Mouse (Mus musculus): ENCODE measurements around the gene Wwox. TPM values are rescaled to one million over a fixed set of nuclear protein-coding genes. Genes with fewer than 3 reads are reported as not detected.

The Wwox gene
- polyA plus RNA-seq, 1 experiment from 2014 or later: 8.9 TPM

DNA sequence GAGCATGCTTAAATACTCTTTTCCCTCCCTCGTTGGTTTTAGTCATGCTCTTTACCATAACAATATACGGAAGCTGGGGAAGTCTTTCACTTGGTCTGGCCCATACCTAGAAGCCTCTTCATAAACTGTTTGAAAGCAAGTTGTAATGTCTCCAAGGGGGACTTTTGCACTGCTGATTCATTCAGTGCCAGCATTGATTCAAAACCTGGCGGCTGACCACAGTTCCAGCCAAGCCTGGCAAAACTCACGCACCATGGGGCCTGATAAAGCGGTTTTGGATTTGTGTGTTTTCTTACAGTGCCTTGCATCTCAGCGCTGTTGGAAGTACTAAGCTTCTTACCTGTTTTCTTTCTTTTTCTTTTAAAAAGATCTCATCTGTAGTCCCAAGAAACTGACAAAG, 834.5 kb downstream of the Wwox start:
- WGBS: 61% methylated on average over 6 of the region's 6 CpGs
- H3K27ac ChIP-seq (ENCODE audit: low read depth, low read length): no peak overlapping the region
- no peaks in the 10 kb centered on the region for H3K9me3 ChIP-seq (replicated peaks; ENCODE audit: control insufficient read depth, low read length)
- no peaks in the 10 kb centered on the region for H3K36me3 ChIP-seq (ENCODE audit: control insufficient read depth, insufficient read depth, low read length)
- no peak overlapping the region for H3K4me3 ChIP-seq (ENCODE audit: low read depth, low read length)
- no peak overlapping the region for H3K4me2 ChIP-seq (ENCODE audit: low read length)
- H3K9ac ChIP-seq (ENCODE audit: low read length): no peak overlapping the region
- no peak for ATAC-seq
- H3K4me1 ChIP-seq (ENCODE audit: control insufficient read depth, insufficient read depth, low read length): no peaks in the 10 kb centered on the region
- DNase-seq (ENCODE audit: low spot score): peak; percentile 44
- no peaks in the 10 kb centered on the region for H3K27me3 ChIP-seq (replicated peaks; ENCODE audit: control insufficient read depth, insufficient read depth, low read length)

DNA sequence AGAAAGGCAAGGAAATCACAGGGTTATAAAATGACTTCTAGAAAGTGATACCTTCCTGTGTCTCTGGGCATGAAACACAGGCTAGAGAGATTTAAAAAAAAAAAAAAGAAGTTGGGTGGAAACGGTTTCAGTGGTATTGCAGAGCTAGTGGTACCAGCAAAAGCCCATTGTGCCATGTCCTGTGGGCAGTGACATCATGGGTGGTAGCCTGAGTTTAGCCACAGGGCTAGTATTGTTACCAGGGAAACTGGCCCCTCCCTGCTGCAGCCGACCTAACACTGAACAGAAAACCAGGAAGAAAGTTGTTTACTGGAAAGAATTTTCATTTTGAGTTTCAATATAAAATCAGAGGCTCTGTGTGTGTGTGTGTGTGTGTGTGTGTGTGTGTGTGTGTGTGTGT, 836.8 kb downstream of the Wwox start:
- WGBS: 61% methylated on average over 2 of the region's 2 CpGs
- H3K36me3 ChIP-seq (ENCODE audit: control insufficient read depth, insufficient read depth, low read length): no peaks in the 10 kb centered on the region
- no peak overlapping the region for H3K4me3 ChIP-seq (ENCODE audit: low read depth, low read length)
- H3K9me3 ChIP-seq (replicated peaks; ENCODE audit: control insufficient read depth, low read length): no peaks in the 10 kb centered on the region
- DNase-seq (ENCODE audit: low spot score): no peak
- no peaks in the 10 kb centered on the region for H3K4me1 ChIP-seq (ENCODE audit: control insufficient read depth, insufficient read depth, low read length)
- no peak overlapping the region for H3K27ac ChIP-seq (ENCODE audit: low read depth, low read length)
- no peak for ATAC-seq
- no peak overlapping the region for H3K4me2 ChIP-seq (ENCODE audit: low read length)
- H3K27me3 ChIP-seq (replicated peaks; ENCODE audit: control insufficient read depth, insufficient read depth, low read length): no peaks in the 10 kb centered on the region
- H3K9ac ChIP-seq (ENCODE audit: low read length): no peak overlapping the region

DNA sequence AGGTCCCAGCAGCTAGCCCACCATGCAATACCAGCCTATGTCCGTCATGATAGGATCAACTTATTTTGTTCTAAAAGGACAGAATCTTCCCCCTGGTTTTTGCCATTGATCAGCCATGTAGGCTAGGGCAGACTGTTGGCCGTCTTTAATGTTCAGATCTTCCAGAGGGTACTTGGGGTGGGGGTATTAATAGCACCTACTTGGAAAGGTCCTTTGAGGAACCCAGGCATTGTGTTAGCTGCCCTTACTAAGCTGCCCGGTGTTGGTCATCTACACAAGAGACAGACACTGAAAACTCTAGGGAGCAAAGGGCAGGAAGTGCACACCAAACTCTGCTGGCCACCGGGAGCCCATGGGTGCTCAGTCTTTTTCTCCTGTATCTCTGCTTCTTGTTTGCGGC, 838.8 kb downstream of the Wwox start:
- ATAC-seq: no peak
- H3K4me3 ChIP-seq (ENCODE audit: low read depth, low read length): no peak overlapping the region
- H3K9ac ChIP-seq (ENCODE audit: low read length): no peak overlapping the region
- no peak overlapping the region for H3K27ac ChIP-seq (ENCODE audit: low read depth, low read length)
- no peaks in the 10 kb centered on the region for H3K36me3 ChIP-seq (ENCODE audit: control insufficient read depth, insufficient read depth, low read length)
- WGBS: 83% methylated on average over 5 of the region's 5 CpGs
- H3K4me1 ChIP-seq (ENCODE audit: control insufficient read depth, insufficient read depth, low read length): no peaks in the 10 kb centered on the region
- H3K27me3 ChIP-seq (replicated peaks; ENCODE audit: control insufficient read depth, insufficient read depth, low read length): no peaks in the 10 kb centered on the region
- no peak overlapping the region for H3K4me2 ChIP-seq (ENCODE audit: low read length)
- H3K9me3 ChIP-seq (replicated peaks; ENCODE audit: control insufficient read depth, low read length): no peaks in the 10 kb centered on the region
- DNase-seq (ENCODE audit: low spot score): no peak

DNA sequence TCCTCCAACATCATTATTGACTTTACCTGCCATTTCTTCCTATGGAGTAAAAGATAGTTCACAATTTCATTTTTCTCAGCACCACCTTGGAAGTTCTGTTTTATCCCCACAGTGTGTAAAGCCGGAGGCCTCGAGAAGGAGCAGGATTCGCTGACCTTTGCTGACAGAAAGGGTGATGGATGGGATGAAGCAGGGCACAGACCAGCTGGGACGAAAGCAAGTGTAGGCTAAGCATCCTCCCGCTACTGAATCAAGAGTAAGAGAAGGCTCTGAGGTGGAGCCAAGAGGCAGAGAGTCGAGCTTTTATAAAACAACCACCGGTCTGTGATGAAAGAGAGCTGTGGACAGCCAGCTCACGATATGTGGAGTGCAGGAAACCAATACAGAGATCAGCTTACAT, 850.8 kb downstream of the Wwox start:
- no peak for DNase-seq (ENCODE audit: low spot score)
- no peak overlapping the region for H3K4me3 ChIP-seq (ENCODE audit: low read depth, low read length)
- H3K4me2 ChIP-seq (ENCODE audit: low read length): no peak overlapping the region
- H3K27me3 ChIP-seq (replicated peaks; ENCODE audit: control insufficient read depth, insufficient read depth, low read length): no peaks in the 10 kb centered on the region
- WGBS: 88% methylated on average over 8 of the region's 8 CpGs
- H3K27ac ChIP-seq (ENCODE audit: low read depth, low read length): no peak overlapping the region
- H3K4me1 ChIP-seq (ENCODE audit: control insufficient read depth, insufficient read depth, low read length): no peaks in the 10 kb centered on the region
- no peak overlapping the region for H3K9ac ChIP-seq (ENCODE audit: low read length)
- ATAC-seq: no peak
- no peaks in the 10 kb centered on the region for H3K36me3 ChIP-seq (ENCODE audit: control insufficient read depth, insufficient read depth, low read length)
- 0 out of 2 replicates have a peak, but pooled peaks cover 3% of the 10 kb centered on the region for H3K9me3 ChIP-seq (replicated peaks; ENCODE audit: control insufficient read depth, low read length)

DNA sequence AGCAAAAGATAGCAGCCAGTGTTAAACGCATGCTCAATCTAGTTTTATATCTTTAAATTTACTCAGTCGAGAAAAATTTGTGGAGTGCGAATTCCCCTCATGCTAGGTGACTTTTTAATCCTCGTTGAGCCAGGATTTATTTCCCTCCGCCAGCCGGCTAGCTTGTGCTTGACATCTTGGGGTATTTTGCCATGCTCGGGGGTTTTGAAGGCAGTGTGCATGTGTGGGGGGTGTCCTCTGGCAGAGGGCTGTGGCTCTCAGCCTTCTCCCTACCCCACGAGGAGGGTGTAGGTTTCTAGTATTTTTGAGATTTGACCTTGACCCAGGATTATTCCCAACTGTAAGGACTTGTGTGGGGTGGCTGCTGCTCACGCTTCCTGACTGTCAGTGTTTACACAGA, 857.3 kb downstream of the Wwox start:
- 58% methylated on average over 9 of the region's 9 CpGs for WGBS
- H3K9ac ChIP-seq (ENCODE audit: low read length): no peak overlapping the region
- H3K4me3 ChIP-seq (ENCODE audit: low read depth, low read length): no peak overlapping the region
- H3K9me3 ChIP-seq (replicated peaks; ENCODE audit: control insufficient read depth, low read length): 0 out of 2 replicates have a peak, but pooled peaks cover 3% of the 10 kb centered on the region
- H3K4me1 ChIP-seq (ENCODE audit: control insufficient read depth, insufficient read depth, low read length): no peaks in the 10 kb centered on the region
- no peak overlapping the region for H3K4me2 ChIP-seq (ENCODE audit: low read length)
- no peaks in the 10 kb centered on the region for H3K36me3 ChIP-seq (ENCODE audit: control insufficient read depth, insufficient read depth, low read length)
- DNase-seq (ENCODE audit: low spot score): no peak
- no peak overlapping the region for H3K27ac ChIP-seq (ENCODE audit: low read depth, low read length)
- no peaks in the 10 kb centered on the region for H3K27me3 ChIP-seq (replicated peaks; ENCODE audit: control insufficient read depth, insufficient read depth, low read length)
- no peak for ATAC-seq

DNA sequence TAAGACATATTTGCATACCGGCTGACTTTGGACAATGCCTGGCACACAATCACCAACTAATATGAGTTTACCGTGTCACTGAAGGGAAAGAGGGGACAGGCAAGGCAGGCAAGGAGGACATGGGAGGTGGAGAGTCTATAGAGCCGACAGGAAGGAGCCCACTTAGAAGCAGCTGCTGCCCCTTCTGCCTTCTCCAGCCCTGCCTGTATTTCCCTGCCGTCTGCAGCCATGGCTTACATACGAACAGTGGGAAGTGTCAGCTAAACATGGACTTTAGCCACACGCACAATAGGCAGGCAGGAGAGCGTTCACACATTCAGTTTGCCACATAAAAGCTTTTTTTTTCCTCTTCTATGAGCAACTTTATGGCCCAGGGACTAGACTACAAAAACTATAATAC, 863.0 kb downstream of the Wwox start:
- ATAC-seq (no peak), DNase-seq (ENCODE audit: low spot score) (peak; percentile 29)
- Histone ChIP-seq H3K27me3 (replicated peaks; ENCODE audit: control insufficient read depth, insufficient read depth, low read length) (no peaks in the 10 kb centered on the region), H3K4me1 (ENCODE audit: control insufficient read depth, insufficient read depth, low read length) (peaks cover 5% of the 10 kb centered on the region; the same call in 1 of the 2 replicates), H3K9ac (ENCODE audit: low read length) (no peak overlapping the region), H3K4me3 (ENCODE audit: low read depth, low read length) (no peak overlapping the region), H3K27ac (ENCODE audit: low read depth, low read length) (no peak overlapping the region), H3K4me2 (ENCODE audit: low read length) (no peak overlapping the region), H3K9me3 (replicated peaks; ENCODE audit: control insufficient read depth, low read length) (no peaks in the 10 kb centered on the region), H3K36me3 (ENCODE audit: control insufficient read depth, insufficient read depth, low read length) (no peaks in the 10 kb centered on the region)
- 14% methylated on average over 7 of the region's 7 CpGs for WGBS

DNA sequence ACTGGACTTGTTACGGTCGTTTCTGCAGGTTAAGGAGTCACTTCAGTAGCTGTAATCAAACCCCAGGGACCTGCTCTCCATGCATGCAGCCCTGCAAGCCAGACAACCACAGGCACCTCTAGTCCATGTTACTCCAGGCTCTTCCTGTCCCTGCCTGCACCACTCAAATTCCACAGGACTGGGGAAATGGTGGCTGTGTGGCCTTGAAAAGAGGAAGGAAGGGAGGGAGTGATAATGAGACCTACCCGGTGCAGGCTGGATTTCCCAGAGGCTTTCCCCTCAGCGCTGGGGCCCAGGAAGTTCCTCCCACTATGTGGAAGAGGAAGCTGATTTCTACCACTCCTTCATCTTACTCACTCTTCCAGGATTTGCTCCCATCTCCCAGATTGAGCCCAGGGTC, 868.0 kb downstream of the Wwox start:
- H3K27me3 ChIP-seq (replicated peaks; ENCODE audit: control insufficient read depth, insufficient read depth, low read length): no peaks in the 10 kb centered on the region
- H3K9ac ChIP-seq (ENCODE audit: low read length): no peak overlapping the region
- no peaks in the 10 kb centered on the region for H3K9me3 ChIP-seq (replicated peaks; ENCODE audit: control insufficient read depth, low read length)
- H3K36me3 ChIP-seq (ENCODE audit: control insufficient read depth, insufficient read depth, low read length): no peaks in the 10 kb centered on the region
- no peak overlapping the region for H3K4me2 ChIP-seq (ENCODE audit: low read length)
- DNase-seq (ENCODE audit: low spot score): no peak
- H3K4me3 ChIP-seq (ENCODE audit: low read depth, low read length): no peak overlapping the region
- ATAC-seq: no peak
- no peak overlapping the region for H3K27ac ChIP-seq (ENCODE audit: low read depth, low read length)
- H3K4me1 ChIP-seq (ENCODE audit: control insufficient read depth, insufficient read depth, low read length): peaks cover 3% of the 10 kb centered on the region; the same call in 1 of the 2 replicates
- 60% methylated on average over 4 of the region's 4 CpGs for WGBS

DNA sequence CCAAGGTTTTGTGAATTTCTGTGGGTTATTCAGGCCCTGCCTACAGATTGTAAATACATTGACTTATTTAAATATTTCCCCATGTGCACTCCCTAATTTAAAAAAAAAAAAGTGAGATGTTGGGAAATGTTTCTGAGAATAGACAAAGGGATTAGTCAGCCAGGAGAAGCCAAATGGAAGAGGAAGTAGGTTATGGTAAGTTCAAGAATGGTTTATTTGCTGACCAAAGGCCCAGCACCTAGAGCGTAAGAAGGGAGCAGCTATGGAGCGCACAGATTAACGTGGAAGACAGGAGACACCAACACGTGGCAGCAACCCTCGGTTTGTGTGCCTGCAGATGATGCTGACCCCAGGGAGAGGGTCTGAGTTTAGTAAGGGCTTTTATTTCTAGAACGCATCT, 871.5 kb downstream of the Wwox start:
- Histone ChIP-seq H3K36me3 (ENCODE audit: control insufficient read depth, insufficient read depth, low read length) (no peaks in the 10 kb centered on the region), H3K27me3 (replicated peaks; ENCODE audit: control insufficient read depth, insufficient read depth, low read length) (no peaks in the 10 kb centered on the region), H3K4me3 (ENCODE audit: low read depth, low read length) (no peak overlapping the region), H3K27ac (ENCODE audit: low read depth, low read length) (no peak overlapping the region), H3K9me3 (replicated peaks; ENCODE audit: control insufficient read depth, low read length) (no peaks in the 10 kb centered on the region), H3K9ac (ENCODE audit: low read length) (no peak overlapping the region), H3K4me2 (ENCODE audit: low read length) (no peak overlapping the region), H3K4me1 (ENCODE audit: control insufficient read depth, insufficient read depth, low read length) (no peaks in the 10 kb centered on the region)
- ATAC-seq: no peak
- 91% methylated on average over 6 of the region's 6 CpGs for WGBS
- DNase-seq (ENCODE audit: low spot score): no peak

DNA sequence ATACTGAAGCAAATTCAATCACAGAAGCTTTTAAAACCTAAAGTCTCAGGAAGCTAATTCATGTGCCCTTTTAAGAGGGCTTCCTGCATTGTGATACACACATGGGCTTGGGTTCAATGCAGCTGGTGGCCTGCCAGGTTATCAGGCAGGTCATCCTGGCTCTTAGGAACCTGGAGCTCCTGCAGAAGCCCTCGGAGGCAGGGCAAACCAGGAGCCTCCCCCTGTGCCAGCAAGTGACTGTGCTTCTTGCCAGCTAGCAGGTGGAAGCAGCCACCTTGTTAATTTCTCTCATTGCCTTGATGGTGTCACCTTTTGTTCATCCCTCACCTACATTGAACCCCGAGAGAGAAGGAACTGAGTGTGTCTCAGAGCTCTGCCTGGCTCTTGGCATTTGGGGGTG, 872.9 kb downstream of the Wwox start:
- 73% methylated on average over 2 of the region's 2 CpGs for WGBS
- H3K27ac ChIP-seq (ENCODE audit: low read depth, low read length): no peak overlapping the region
- no peaks in the 10 kb centered on the region for H3K27me3 ChIP-seq (replicated peaks; ENCODE audit: control insufficient read depth, insufficient read depth, low read length)
- DNase-seq (ENCODE audit: low spot score): no peak
- no peak overlapping the region for H3K4me3 ChIP-seq (ENCODE audit: low read depth, low read length)
- no peak for ATAC-seq
- H3K9ac ChIP-seq (ENCODE audit: low read length): no peak overlapping the region
- H3K4me1 ChIP-seq (ENCODE audit: control insufficient read depth, insufficient read depth, low read length): no peaks in the 10 kb centered on the region
- H3K4me2 ChIP-seq (ENCODE audit: low read length): no peak overlapping the region
- H3K9me3 ChIP-seq (replicated peaks; ENCODE audit: control insufficient read depth, low read length): no peaks in the 10 kb centered on the region
- H3K36me3 ChIP-seq (ENCODE audit: control insufficient read depth, insufficient read depth, low read length): no peaks in the 10 kb centered on the region
